Mouse (Mus musculus) MEL (cell line): ENCODE results near the gene Itpka. TPM values are rescaled to one million over a fixed set of nuclear protein-coding genes. Genes with fewer than 3 reads are reported as not detected.

Experiments
- DNase-seq: peaks from one replicate; pipeline ENCODE4 v3.0.0; 2011; ENCODE audit warnings: low read depth, low spot score
- H3K27ac ChIP-seq: 2 replicates; pipeline ENCODE4 v1.5.1; 2012; ENCODE audit warnings: low read depth, mild to moderate bottlenecking, control low read depth, low read length, moderate library complexity; ENCODE audit not compliant: control insufficient read depth
- H3K27me3 ChIP-seq, 2 experiments: fragments of 150-350 bp in 1 of 2; sonication (generic) in 1 of 2; 2 replicates each; pipeline ENCODE4 v1.6.1; 2012; ENCODE audit warnings: low read length in 2 of 2, mild to moderate bottlenecking in 2 of 2, improper control_type of control experiment in 1 of 2, moderate library complexity in 1 of 2; ENCODE audit not compliant: insufficient read depth in 2 of 2, control insufficient read depth in 1 of 2
- H3K36me3 ChIP-seq, 2 experiments: 2 replicates each; pipeline ENCODE4 v1.6.1; 2012 to 2014; ENCODE audit warnings: low read length in 2 of 2, improper control_type of control experiment in 1 of 2, inconsistent platforms in 1 of 2, mild to moderate bottlenecking in 1 of 2; ENCODE audit not compliant: insufficient read depth in 2 of 2, control insufficient read depth in 1 of 2
- H3K4me1 ChIP-seq, 2 experiments: fragments of 150-350 bp in 1 of 2; sonication (generic) in 1 of 2; 2 replicates each; pipeline ENCODE4 v1.6.1; 2012; ENCODE audit warnings: low read length in 2 of 2, improper control_type of control experiment in 1 of 2, mild to moderate bottlenecking in 1 of 2; ENCODE audit not compliant: insufficient read depth in 2 of 2, control insufficient read depth in 1 of 2
- H3K4me3 ChIP-seq, 2 experiments: fragments of 150-350 bp in 1 of 2; sonication (generic) in 1 of 2; 2 replicates each; pipeline ENCODE4 v1.5.1; 2012; ENCODE audit warnings: low read depth in 2 of 2, low read length in 2 of 2, mild to moderate bottlenecking in 2 of 2, moderate library complexity in 2 of 2, control low read depth in 1 of 2, improper control_type of control experiment in 1 of 2; ENCODE audit not compliant: control insufficient read depth in 1 of 2, insufficient read depth in 1 of 2
- H3K79me2 ChIP-seq: 2 replicates; pipeline ENCODE4 v1.6.1; 2012; ENCODE audit warnings: mild to moderate bottlenecking, low read length, moderate library complexity; ENCODE audit not compliant: control insufficient read depth, poor library complexity, insufficient read depth
- H3K9ac ChIP-seq: 2 replicates; pipeline ENCODE4 v1.6.1; 2012; ENCODE audit warnings: low read depth, mild to moderate bottlenecking, control low read depth, low read length, moderate library complexity; ENCODE audit not compliant: control insufficient read depth, poor library complexity, severe bottlenecking
- H3K9me3 ChIP-seq: fragments of 150-350 bp; sonication (generic); replicated peaks from 2 replicates; pipeline ENCODE4 v1.6.1; 2012; ENCODE audit warnings: mild to moderate bottlenecking, low read length, improper control_type of control experiment, moderate library complexity; ENCODE audit not compliant: insufficient read depth
- CHD2 ChIP-seq: IDR thresholded peaks from 2 replicates; pipeline ENCODE4 v1.6.1; 2011; ENCODE audit warnings: low read length, improper control_type of control experiment
- E2F4 ChIP-seq: IDR thresholded peaks from 2 replicates; pipeline ENCODE4 v1.6.1; 2011; ENCODE audit warnings: low read depth, low read length, improper control_type of control experiment, borderline replicate concordance
- MAX ChIP-seq: IDR thresholded peaks from 2 replicates; pipeline ENCODE4 v1.6.1; 2011; ENCODE audit warnings: low read length, improper control_type of control experiment
- MAZ ChIP-seq: IDR thresholded peaks from 2 replicates; pipeline ENCODE4 v1.6.1; 2012; ENCODE audit warnings: low read depth, mild to moderate bottlenecking, inconsistent platforms, low read length, improper control_type of control experiment
- MXI1 ChIP-seq: IDR thresholded peaks from 2 replicates; pipeline ENCODE4 v1.6.1; 2011; ENCODE audit warnings: mild to moderate bottlenecking, low read depth, low read length, improper control_type of control experiment
- MYB ChIP-seq: IDR thresholded peaks from 2 replicates; pipeline ENCODE4 v1.6.1; 2011; ENCODE audit warnings: mild to moderate bottlenecking, low read depth, low read length, improper control_type of control experiment
- MYC ChIP-seq: IDR thresholded peaks from 2 replicates; pipeline ENCODE4 v1.6.1; 2011; ENCODE audit warnings: low read depth, mild to moderate bottlenecking, low read length, improper control_type of control experiment, moderate library complexity
- NELFE ChIP-seq: IDR thresholded peaks from 2 replicates; pipeline ENCODE4 v1.6.1; 2011; ENCODE audit warnings: low read depth, low read length, improper control_type of control experiment
- NRF1 ChIP-seq: IDR thresholded peaks from 2 replicates; pipeline ENCODE4 v1.6.1; 2014; ENCODE audit warnings: low read depth, mild to moderate bottlenecking, inconsistent platforms, low read length, improper control_type of control experiment, moderate library complexity; ENCODE audit not compliant: poor library complexity, insufficient read depth, severe bottlenecking
- POLR2AphosphoS2 ChIP-seq: IDR thresholded peaks from 2 replicates; pipeline ENCODE4 v1.6.1; 2011; ENCODE audit warnings: low read length, improper control_type of control experiment
- POLR2AphosphoS5 ChIP-seq: IDR thresholded peaks from 2 replicates; pipeline ENCODE4 v1.6.1; 2012; ENCODE audit warnings: low read depth, borderline replicate concordance, mild to moderate bottlenecking, inconsistent platforms, low read length, moderate library complexity, mixed read lengths
- RAD21 ChIP-seq: IDR thresholded peaks from 2 replicates; pipeline ENCODE4 v1.6.1; 2011; ENCODE audit warnings: mild to moderate bottlenecking, low read depth, low read length, improper control_type of control experiment
- RCOR1 ChIP-seq: IDR thresholded peaks from 2 replicates; pipeline ENCODE4 v1.6.1; 2012; ENCODE audit warnings: low read depth, mild to moderate bottlenecking, inconsistent platforms, low read length, improper control_type of control experiment
- SMC3 ChIP-seq: IDR thresholded peaks from 2 replicates; pipeline ENCODE4 v1.6.1; 2011; ENCODE audit warnings: low read depth, low read length, improper control_type of control experiment
- TBP ChIP-seq: IDR thresholded peaks from 2 replicates; pipeline ENCODE4 v1.8.0; 2011; ENCODE audit warnings: low read depth, low read length, improper control_type of control experiment
- ZMIZ1 ChIP-seq: IDR thresholded peaks from 2 replicates; pipeline ENCODE4 v1.6.1; 2012; ENCODE audit warnings: low read depth, mild to moderate bottlenecking, inconsistent platforms, low read length, improper control_type of control experiment, moderate library complexity
- polyA plus RNA-seq, 2 experiments: library from polyadenylated mRNA; stranded (reverse) in 1 of 2; unstranded in 1 of 2; fragments of >175 nt in 1 of 2; fragments of >200 nt in 1 of 2; gene quantifications; 2 replicates each; pipeline versions ENCODE4 v1.2.1 to v1.2.4; 2012; ENCODE audit warnings: low replicate concordance in 2 of 2, low read depth in 1 of 2; ENCODE audit not compliant: insufficient read length in 2 of 2, insufficient read depth in 1 of 2, missing spikeins in 1 of 2
- total RNA-seq: library from RNA; depleted of rRNA; stranded (reverse); fragments of 300-350 nt; gene quantifications from 2 replicates; pipeline ENCODE4 v1.2.3, GENCODE M21; 2012

The Itpka gene
- total and polyA plus RNA-seq, 3 experiments = 2.1 to 3.1 TPM; not detected in 1

GRCm38 (mm10) chr2:119789996-119790395, 47.9 kb downstream of the Itpka start:
- peaks cover 0 to 5% of the 10 kb centered on the region in 2 experiments; a peak in 2 of 4 replicates for H3K27me3 ChIP-seq
- peaks cover 1% of the 10 kb centered on the region for H3K79me2 ChIP-seq
- H3K4me1 ChIP-seq = peaks cover 0 to 6% of the 10 kb centered on the region in 2 experiments; a peak in 2 of 4 replicates
- no peak overlapping the region for H3K9ac ChIP-seq
- H3K27ac ChIP-seq = no peak overlapping the region
- TF ChIP-seq POLR2AphosphoS2 (no peak), MYC (no peak), E2F4 (no peak), NRF1 (no peak), ZMIZ1 (no peak), NELFE (no peak), CHD2 (no peak), POLR2AphosphoS5 (no peak)
- no peaks in the 10 kb centered on the region for H3K9me3 ChIP-seq
- peaks cover 0 to 5% of the 10 kb centered on the region in 2 experiments; a peak in 1 of 4 replicates for H3K36me3 ChIP-seq
- no peak overlapping the region for H3K4me3 ChIP-seq
- DNase-seq = no peak

GRCm38 (mm10) chr2:119797279-119797783, 55.2 kb downstream of the Itpka start, which contains the start of gene Tyro3:
Gene Tyro3, plus strand, starts transcription at chr2:119797733.
- H3K27me3 ChIP-seq = peaks cover 0 to 5% of the 10 kb centered on the region in 2 experiments; a peak in 2 of 4 replicates
- peaks cover 2 to 12% of the 10 kb centered on the region in 2 experiments; a peak in 3 of 4 replicates for H3K4me1 ChIP-seq
- peaks cover 3% of the 10 kb centered on the region; the same call in 1 of the 2 replicates for H3K79me2 ChIP-seq
- H3K9me3 ChIP-seq = no peaks in the 10 kb centered on the region
- H3K27ac ChIP-seq = no peak within 1 kb of the TSS
- H3K36me3 ChIP-seq = 0 out of 4 replicates have a peak, but pooled peaks cover 0 to 4% of the 10 kb centered on the region in 2 experiments
- H3K4me3 ChIP-seq = peak within 1 kb of the TSS in 1 of 2 experiments; percentile 19; a peak in 1 of 4 replicates
- no peak within 1 kb of the TSS for H3K9ac ChIP-seq
- no peak for TF ChIP-seq TBP
- TF ChIP-seq SMC3 = no peak
- no peak for TF ChIP-seq MAX
- no peak for TF ChIP-seq MXI1
- no peak for TF ChIP-seq MAZ
- TF ChIP-seq POLR2AphosphoS5 = no peak
- no peak for TF ChIP-seq RAD21
- no peak for TF ChIP-seq NRF1
- TF ChIP-seq RCOR1 = no peak
- no peak for TF ChIP-seq MYB
- TF ChIP-seq, all 39 proteins: peak for 0
- no peak for DNase-seq
